Mouse (Mus musculus) cerebellum, adult 2 months (tissue): Measurements from ENCODE around the gene Hist3h2a. TPM values are rescaled to one million over a fixed set of nuclear protein-coding genes. Genes with fewer than 3 reads are reported as not detected.
"Not testable (repeated sequence)": the region's sequence is repeated elsewhere in the genome, so short reads cannot be mapped to it uniquely, and the experiment has no call there.

Experiments
- DNase-seq, 2 experiments: peaks; one replicate each; pipeline ENCODE4 v3.0.0; 2021
- H3K27ac ChIP-seq: fragments of 200-500 bp; 2 replicates; pipeline ENCODE4 v1.5.1; 2012; ENCODE audit warnings: low read length, control low read depth, inconsistent platforms; ENCODE audit not compliant: insufficient read depth
- H3K27me3 ChIP-seq: fragments of 200-500 bp; 2 replicates; pipeline ENCODE4 v1.6.1; 2012; ENCODE audit warnings: inconsistent platforms, mild to moderate bottlenecking, low read length, moderate library complexity; ENCODE audit not compliant: control insufficient read depth, insufficient read depth
- H3K4me1 ChIP-seq: fragments of 200-500 bp; 2 replicates; pipeline ENCODE4 v1.6.1; 2011; ENCODE audit warnings: low read length; ENCODE audit not compliant: control insufficient read depth, insufficient read depth
- H3K4me3 ChIP-seq: fragments of 200-500 bp; replicated peaks from 2 replicates; pipeline ENCODE3; 2011; ENCODE audit warnings: mild to moderate bottlenecking, low read depth, low read length, control low read depth; ENCODE audit not compliant: insufficient read depth
- CTCF ChIP-seq: fragments of 200-500 bp; IDR thresholded peaks from 2 replicates; pipeline ENCODE4 v1.5.1; 2011; ENCODE audit warnings: low read depth, mild to moderate bottlenecking, control low read depth, low read length, moderate library complexity, borderline replicate concordance; ENCODE audit not compliant: insufficient read depth
- POLR2A ChIP-seq: fragments of 200-500 bp; IDR thresholded peaks from 2 replicates; pipeline ENCODE4 v1.6.1; 2011; ENCODE audit warnings: low read length, control low read depth, borderline replicate concordance; ENCODE audit not compliant: insufficient read depth
- WGBS: fragments of 180-500 bp; shearing (Covaris S2); methylation state at CpG from one replicate; pipeline ENCODE4 v1.1.7; 2018; 5-methylcytosine and 5-hydroxymethylcytosine counted together
- polyA plus RNA-seq: library from polyadenylated mRNA; depleted of rRNA; stranded (reverse); fragments of >200 nt; gene quantifications from 2 replicates; pipeline ENCODE4 v1.2.3, GENCODE M21; 2012

The Hist3h2a gene
- polyA plus RNA-seq, 1 experiment = 41.3 TPM

- peaks cover 6% of the 10 kb centered on the region for H3K4me1 ChIP-seq
- H3K27ac ChIP-seq = peak within 1 kb of the TSS; percentile 95
- H3K27me3 ChIP-seq = no peaks in the 10 kb centered on the region
- peak within 1 kb of the TSS; percentile 91 for H3K4me3 ChIP-seq
- TF ChIP-seq POLR2A (peak; percentile 99), CTCF (no peak)
- DNase-seq = peak; percentile 91 to 97
- under 1% methylated on average over 48 of the region's 48 CpGs for WGBS
Measured at GRCm38 (mm10) chr11:58948542-58949479, 5.7 kb upstream of the Hist3h2a start, which contains the start of gene Hist3h2ba. Gene Hist3h2ba (plus strand): TSS chr11:58948920.

GRCm38 (mm10) chr11:58949480-58950431, 4.7 kb upstream of the Hist3h2a start:
- H3K27me3 ChIP-seq = no peaks in the 10 kb centered on the region
- peak; percentile 76 to 87 for DNase-seq
- 1% methylated on average over 20 of the region's 20 CpGs for WGBS
- H3K27ac ChIP-seq = peak overlapping the region; percentile 95
- peak; percentile 73; the same call in 1 of the 2 replicates for TF ChIP-seq POLR2A
- TF ChIP-seq CTCF = no peak
- H3K4me1 ChIP-seq = peaks cover 6% of the 10 kb centered on the region
- H3K4me3 ChIP-seq = peak overlapping the region; percentile 91

- TF ChIP-seq CTCF = no peak
Measured at GRCm38 (mm10) chr11:58951210-58951609, 3.3 kb upstream of the Hist3h2a start.

GRCm38 (mm10) chr11:58953351-58954169, 925 bp upstream of the Hist3h2a start:
- Histone ChIP-seq H3K4me3 (peak overlapping the region; percentile 76), H3K27ac (peak overlapping the region; percentile 99), H3K4me1 (peaks cover 12% of the 10 kb centered on the region; the same call in 1 of the 2 replicates), H3K27me3 (no peaks in the 10 kb centered on the region)
- DNase-seq = peak in 1 of 2 experiments; percentile 45
- no peak for TF ChIP-seq CTCF
- no peak for TF ChIP-seq POLR2A
- WGBS = under 1% methylated on average over 33 of the region's 33 CpGs

More at GRCm38 (mm10) chr11:58951210-58951609, 3.3 kb upstream of the Hist3h2a start:
- WGBS = 33% methylated on average over 5 of the region's 5 CpGs
- H3K4me1 ChIP-seq = peaks cover 6% of the 10 kb centered on the region
- H3K27ac ChIP-seq = peak overlapping the region; percentile 49; the same call in 1 of the 2 replicates
- no peak overlapping the region for H3K4me3 ChIP-seq
- H3K27me3 ChIP-seq = no peaks in the 10 kb centered on the region
- no peak for DNase-seq

- not testable (repeated sequence) for DNase-seq, H3K27me3 ChIP-seq
- Histone ChIP-seq H3K4me1 (peaks cover 12% of the 10 kb centered on the region; the same call in 1 of the 2 replicates), H3K4me3 (peak overlapping the region; percentile 72), H3K27ac (peak overlapping the region; percentile 99)
- 0% methylated on average over 17 of the region's 17 CpGs for WGBS
Measured at GRCm38 (mm10) chr11:58954170-58954419, 390 bp upstream of the Hist3h2a start.

GRCm38 (mm10) chr11:58955143-58955867, 820 bp downstream of the Hist3h2a start:
- Histone ChIP-seq H3K27me3 (no peaks in the 10 kb centered on the region), H3K4me3 (peak overlapping the region; percentile 92), H3K27ac (peak overlapping the region; percentile 77), H3K4me1 (peaks cover 12% of the 10 kb centered on the region; the same call in 1 of the 2 replicates)
- under 1% methylated on average over 20 of the region's 20 CpGs for WGBS
- DNase-seq = peak in 1 of 2 experiments; percentile 30
- TF ChIP-seq POLR2A (no peak), CTCF (no peak)
